Mouse (Mus musculus): ENCODE data around the gene Grip1.

DNA sequence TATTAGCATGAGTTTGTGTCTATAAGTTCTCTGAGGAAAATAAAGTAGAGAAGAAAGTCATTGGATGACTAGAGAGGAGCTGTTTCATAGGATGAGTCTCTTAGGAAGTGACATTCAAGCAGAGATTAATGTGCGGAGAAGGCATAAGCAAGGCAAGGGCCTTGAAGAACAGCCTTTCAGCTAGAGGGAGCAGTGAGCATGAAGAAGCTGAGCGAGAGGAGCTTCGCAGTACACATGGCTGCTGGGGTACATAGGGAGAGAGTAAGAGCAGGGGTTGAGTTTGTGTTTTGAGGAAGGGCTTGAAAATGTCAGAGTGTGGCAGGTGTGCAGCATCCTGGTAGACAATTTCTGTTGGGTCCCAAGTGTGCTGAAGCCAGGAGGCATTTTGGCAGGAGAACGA lies 548.5 kb downstream of the Grip1 start:
- TF ChIP-seq EP300 (IDR thresholded peaks at IDR 0.05; ENCODE audit: low read depth), result no peak
- no peak for TF ChIP-seq CTCF (IDR thresholded peaks at IDR 0.05; ENCODE audit: low read depth)

Measured in heart, postnatal 0 days (tissue).